Mouse (Mus musculus) E14TG2a.4 (cell line): ENCODE measurements around the gene Pth1r.
"Not testable (repeated sequence)": the region's sequence is repeated elsewhere in the genome, so short reads cannot be mapped to it uniquely, and the experiment has no call there.

Experiments used
- H3K27me3 ChIP-seq: 2 replicates; pipeline ENCODE4 v1.6.1; 2014; ENCODE audit warnings: low read length, control low read depth; ENCODE audit not compliant: insufficient read depth
- H3K36me3 ChIP-seq: 2 replicates; pipeline ENCODE4 v1.6.1; 2014; ENCODE audit warnings: low read length, control low read depth; ENCODE audit not compliant: insufficient read depth
- H3K4me1 ChIP-seq: replicated peaks from 2 replicates; pipeline ENCODE4 v1.6.1; 2014; ENCODE audit warnings: low read depth, low read length, control low read depth
- H3K4me3 ChIP-seq: replicated peaks from 2 replicates; pipeline ENCODE4 v1.5.1; 2014; ENCODE audit warnings: mild to moderate bottlenecking, low read length
- H3K9me3 ChIP-seq: 2 replicates; pipeline ENCODE4 v1.6.1; 2014; ENCODE audit warnings: low read length, control low read depth
- CTCF ChIP-seq: conservative IDR thresholded peaks from 2 replicates; pipeline ENCODE4 v1.5.1; 2014; ENCODE audit warnings: low read length
- NANOG ChIP-seq: IDR thresholded peaks from 2 replicates; pipeline ENCODE4 v1.6.1; 2014; ENCODE audit warnings: borderline replicate concordance, low read length, mixed read lengths
- POU5F1 ChIP-seq: IDR thresholded peaks from 2 replicates; pipeline ENCODE4 v1.6.1; 2014; ENCODE audit warnings: low read length, borderline replicate concordance

Pth1r gene

DNA sequence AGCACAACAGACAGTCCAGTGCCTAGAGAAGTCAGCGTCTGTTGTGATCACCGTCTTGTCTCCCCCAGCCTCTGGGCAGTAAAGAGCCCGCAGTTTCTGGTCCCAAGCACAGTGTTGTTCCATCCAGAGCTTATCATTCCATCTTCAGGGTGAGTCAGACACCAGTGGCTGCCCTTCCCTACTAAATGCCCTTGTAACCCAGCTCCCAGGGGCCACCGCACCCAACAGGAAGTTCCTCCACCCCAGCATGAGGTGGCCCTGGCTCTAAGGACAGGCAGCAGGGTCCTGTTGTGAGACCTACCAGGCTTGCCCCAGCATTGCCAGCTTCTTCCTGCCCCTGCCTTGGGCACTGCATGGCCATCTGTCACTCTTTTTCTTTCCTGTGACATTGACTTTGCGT, 61.4 kb downstream of the Pth1r start:
- peaks cover 16% of the 10 kb centered on the region for H3K36me3 ChIP-seq
- H3K9me3 ChIP-seq = no peaks in the 10 kb centered on the region
- TF ChIP-seq NANOG = no peak
- H3K4me3 ChIP-seq = peak overlapping the region; percentile 26; the same call in 1 of the 2 replicates
- peaks cover 75% of the 10 kb centered on the region for H3K4me1 ChIP-seq
- no peaks in the 10 kb centered on the region for H3K27me3 ChIP-seq

DNA sequence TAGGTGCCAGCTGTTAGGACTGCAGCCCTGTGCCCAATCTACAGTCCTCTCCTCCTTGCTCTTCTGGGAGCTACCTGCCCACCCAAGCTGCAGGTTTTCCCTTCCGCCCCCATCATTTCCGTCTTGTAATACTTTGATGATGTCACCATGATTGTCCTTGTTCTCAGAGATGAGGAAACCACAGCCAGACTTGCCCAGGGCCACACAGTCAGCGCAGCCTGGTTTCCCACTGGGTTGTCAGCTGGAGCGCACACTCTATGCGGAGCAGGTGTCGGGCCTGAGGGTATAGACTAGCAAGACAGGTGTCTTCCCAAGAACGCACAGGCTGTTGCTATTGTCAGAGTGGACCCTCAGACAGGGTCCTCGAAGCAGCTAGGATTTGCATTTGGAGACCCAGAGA, 61.8 kb downstream of the Pth1r start:
- H3K4me1 ChIP-seq = peaks cover 78% of the 10 kb centered on the region
- TF ChIP-seq POU5F1 = no peak
- no peak for TF ChIP-seq NANOG
- TF ChIP-seq CTCF = no peak
- no peaks in the 10 kb centered on the region for H3K27me3 ChIP-seq
- H3K9me3 ChIP-seq = no peaks in the 10 kb centered on the region
- 0 out of 2 replicates have a peak overlapping the region, but pooled peaks have one; percentile 26 for H3K4me3 ChIP-seq
- H3K36me3 ChIP-seq = peaks cover 14% of the 10 kb centered on the region

DNA sequence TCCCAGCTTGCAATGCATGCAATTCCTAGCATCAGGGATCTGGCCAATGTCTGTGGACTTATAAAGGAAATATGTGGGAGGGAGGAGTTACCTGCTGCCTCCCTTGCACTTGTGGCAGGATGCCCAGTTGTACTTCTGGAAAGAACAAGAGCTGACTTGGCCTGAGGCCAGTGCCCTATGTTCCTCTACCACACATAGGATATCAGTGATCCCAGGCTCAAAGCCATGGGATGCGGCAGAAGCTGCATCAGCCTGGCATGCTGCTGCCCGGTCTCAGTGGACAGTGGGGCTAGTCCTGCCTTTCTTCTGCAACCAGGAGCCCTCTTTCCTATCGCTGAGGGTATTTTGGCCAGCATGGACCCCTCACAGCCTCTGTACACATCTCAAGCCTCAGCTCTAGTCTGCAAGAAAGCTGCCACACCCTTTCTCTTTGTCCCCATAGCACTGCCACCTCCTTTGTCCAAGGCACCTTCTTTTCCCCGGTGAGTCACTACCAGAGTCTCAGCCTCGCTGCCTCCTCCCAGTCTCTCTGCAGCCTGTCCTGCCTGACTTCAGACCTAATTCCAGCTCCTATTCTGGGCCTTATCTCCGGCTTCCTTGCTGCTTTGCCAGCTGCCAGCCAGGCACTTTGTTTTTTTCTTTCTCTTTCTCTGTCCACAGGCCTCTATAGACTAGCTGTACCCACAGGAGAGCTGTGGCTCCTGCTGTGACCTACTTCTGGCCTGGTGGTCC, 62.7 kb downstream of the Pth1r start:
- TF ChIP-seq CTCF (no peak), NANOG (no peak), POU5F1 (no peak)
- H3K9me3 ChIP-seq = no peaks in the 10 kb centered on the region
- H3K36me3 ChIP-seq = peaks cover 21% of the 10 kb centered on the region
- H3K27me3 ChIP-seq = no peaks in the 10 kb centered on the region
- H3K4me3 ChIP-seq = no peak overlapping the region
- peaks cover 82% of the 10 kb centered on the region for H3K4me1 ChIP-seq

DNA sequence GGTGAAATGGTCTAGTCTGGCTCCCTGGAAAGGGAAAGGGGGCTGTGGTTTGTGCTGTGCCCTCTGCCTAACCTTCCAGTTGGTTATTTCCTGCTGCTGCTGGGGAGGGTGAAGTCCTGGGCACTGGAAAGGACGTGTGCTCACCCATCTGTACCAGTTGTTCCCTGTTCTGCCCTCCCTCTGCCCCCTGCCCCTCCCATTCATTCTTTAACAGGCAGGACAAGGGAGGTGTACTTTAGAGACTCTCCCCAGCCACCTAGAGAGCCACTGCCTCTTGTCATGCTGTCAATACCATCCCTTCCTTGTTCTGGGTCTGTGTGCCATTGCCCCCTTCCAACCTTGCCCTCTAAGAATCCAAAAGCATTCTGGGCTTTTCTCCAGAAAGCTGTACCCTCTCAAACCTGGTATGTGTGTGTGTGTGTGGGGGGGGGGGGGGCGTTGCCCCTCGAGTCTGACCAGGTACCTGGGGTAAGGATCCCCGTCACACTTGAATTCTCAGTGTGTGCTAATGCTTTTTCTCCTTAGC, 63.3 kb downstream of the Pth1r start:
- no peaks in the 10 kb centered on the region for H3K9me3 ChIP-seq
- H3K4me3 ChIP-seq = no peak overlapping the region
- TF ChIP-seq CTCF = no peak
- no peak for TF ChIP-seq NANOG
- no peak for TF ChIP-seq POU5F1
- H3K4me1 ChIP-seq = peaks cover 82% of the 10 kb centered on the region
- no peaks in the 10 kb centered on the region for H3K27me3 ChIP-seq
- peaks cover 21% of the 10 kb centered on the region for H3K36me3 ChIP-seq

DNA sequence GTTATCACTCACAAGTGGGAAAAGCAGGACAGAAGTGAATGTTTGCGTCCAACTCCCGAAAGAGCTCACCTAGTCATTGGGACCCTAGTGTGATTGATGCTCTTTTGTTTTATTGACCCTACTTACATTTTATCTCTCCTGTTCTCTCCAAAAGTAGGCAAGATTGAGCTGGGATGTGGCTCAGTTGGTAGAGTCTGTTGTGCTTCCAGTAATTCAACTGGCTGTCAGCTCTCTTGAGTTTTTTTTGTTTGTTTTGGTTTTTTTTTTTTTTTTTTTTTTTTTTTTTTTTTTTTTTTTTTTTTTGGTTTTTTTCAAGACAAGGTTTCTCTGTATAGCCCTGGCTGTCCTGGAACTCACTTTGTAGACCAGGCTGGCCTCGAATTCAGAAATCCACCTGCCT, 64.2 kb downstream of the Pth1r start:
- Histone ChIP-seq H3K36me3 (peaks cover 21% of the 10 kb centered on the region), H3K4me1 (peaks cover 92% of the 10 kb centered on the region)
- H3K27me3 ChIP-seq, H3K9me3 ChIP-seq, H3K4me3 ChIP-seq: not testable (repeated sequence)

DNA sequence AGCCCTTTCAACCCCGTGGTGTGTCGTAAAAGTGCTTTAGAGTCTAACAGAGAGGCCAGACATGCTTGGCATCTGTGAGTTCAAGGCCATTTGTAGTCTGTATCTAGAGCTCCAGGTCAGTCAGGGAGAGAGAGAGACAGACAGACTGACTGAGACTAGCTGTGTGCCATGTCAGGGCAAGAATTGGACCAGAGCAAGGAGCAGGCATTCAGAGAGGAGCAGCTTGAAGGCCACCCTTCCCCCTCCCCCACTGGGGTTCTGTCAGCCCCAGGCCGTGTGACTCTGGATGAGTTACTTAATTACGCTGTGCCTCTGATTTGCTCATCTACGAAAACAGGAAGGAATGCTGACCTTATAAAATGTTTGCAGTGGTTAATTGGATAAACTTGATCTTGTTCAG, 64.7 kb downstream of the Pth1r start:
- H3K4me3 ChIP-seq = peak overlapping the region; percentile 24

DNA sequence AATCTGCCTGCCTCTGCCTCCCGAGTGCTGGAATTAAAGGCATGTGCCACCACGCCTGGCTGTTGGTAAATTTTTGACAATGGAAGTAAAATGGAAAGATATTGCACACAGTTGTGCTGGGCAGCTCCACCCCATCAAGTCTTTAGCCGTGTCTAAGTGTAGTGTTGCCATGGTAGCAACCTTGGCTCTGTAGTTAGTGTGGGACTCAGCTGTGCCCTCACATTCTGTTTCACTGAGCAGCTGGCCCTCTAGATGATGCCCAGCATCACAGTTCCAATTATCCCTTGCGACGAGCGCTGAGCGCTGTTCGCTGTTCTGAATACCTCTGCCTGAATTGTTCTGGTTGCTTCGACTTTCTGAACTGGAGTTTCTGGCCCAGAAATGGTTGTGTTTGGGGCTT, 65.1 kb downstream of the Pth1r start:
- Histone ChIP-seq H3K27me3 (no peaks in the 10 kb centered on the region), H3K9me3 (no peaks in the 10 kb centered on the region), H3K4me1 (peaks cover 95% of the 10 kb centered on the region), H3K4me3 (peak overlapping the region; percentile 24), H3K36me3 (peaks cover 21% of the 10 kb centered on the region)
- TF ChIP-seq NANOG (no peak), CTCF (no peak), POU5F1 (no peak)

More for the DNA sequence above, 64.7 kb downstream of the Pth1r start:
- Histone ChIP-seq H3K27me3 (no peaks in the 10 kb centered on the region), H3K9me3 (no peaks in the 10 kb centered on the region), H3K4me1 (peaks cover 96% of the 10 kb centered on the region), H3K36me3 (peaks cover 21% of the 10 kb centered on the region)
- TF ChIP-seq POU5F1 (no peak), CTCF (no peak), NANOG (no peak)

DNA sequence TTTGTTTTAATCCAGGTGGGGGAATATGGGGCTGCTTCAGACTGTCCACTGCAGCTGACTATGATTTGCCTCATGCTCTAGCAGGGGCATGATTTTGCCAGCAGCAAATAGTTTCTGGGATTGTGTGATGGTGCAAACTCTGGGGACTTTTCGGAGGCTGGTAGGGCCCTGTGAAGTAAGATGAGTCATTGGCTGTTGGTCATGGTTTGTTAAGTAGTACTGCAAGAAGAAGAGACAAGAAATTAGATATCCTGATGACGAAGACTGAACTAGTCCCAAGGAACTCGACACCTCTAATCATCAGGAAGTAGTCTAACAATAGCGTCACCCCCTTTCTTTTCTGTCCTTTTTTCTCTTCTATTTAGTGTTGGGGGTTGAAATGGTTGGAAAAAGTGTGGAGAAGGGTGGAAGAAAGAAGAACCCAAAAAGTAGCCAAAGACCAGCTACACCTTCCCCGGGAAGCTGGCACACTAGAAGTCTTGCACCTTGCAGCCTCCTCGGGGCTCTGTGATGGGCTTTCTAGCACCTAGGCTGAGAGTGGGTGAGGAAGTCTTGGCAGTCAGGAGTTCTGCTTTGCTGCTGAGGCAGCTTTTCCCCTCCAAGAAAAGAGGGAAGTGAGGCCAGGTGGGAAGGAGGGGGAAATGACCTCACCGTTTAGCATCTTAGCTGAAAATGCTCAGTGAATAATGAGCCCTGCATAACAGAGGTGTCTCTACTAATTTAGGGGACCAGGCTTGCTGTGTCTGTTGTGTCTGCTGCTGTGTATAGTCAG, 66.0 kb downstream of the Pth1r start:
- H3K4me3 ChIP-seq = no peak overlapping the region
- H3K9me3 ChIP-seq = no peaks in the 10 kb centered on the region
- H3K27me3 ChIP-seq = no peaks in the 10 kb centered on the region
- peaks cover 95% of the 10 kb centered on the region for H3K4me1 ChIP-seq
- H3K36me3 ChIP-seq = peaks cover 14% of the 10 kb centered on the region
- TF ChIP-seq CTCF = no peak
- no peak for TF ChIP-seq NANOG
- TF ChIP-seq POU5F1 = no peak

DNA sequence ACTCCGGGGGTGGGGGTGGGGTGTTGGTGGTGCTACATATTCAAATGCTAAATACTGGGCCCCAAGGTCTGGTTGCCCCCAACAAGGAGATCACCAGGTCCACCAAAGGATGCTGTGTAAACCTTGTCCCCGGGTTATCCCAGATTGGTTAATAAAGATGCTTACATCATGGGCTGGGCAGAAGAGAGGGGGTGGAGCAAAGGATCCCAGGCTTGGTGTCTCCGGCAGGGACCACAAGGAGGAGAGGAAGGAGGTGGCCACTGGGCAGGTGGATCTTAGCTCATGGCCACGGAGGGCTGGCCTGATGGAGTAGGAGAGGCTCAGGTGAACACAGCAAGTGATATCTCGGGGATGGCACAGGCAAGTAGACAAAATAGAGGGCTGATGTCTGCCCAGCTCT, 68.1 kb downstream of the Pth1r start:
- no peak overlapping the region for H3K4me3 ChIP-seq
- H3K4me1 ChIP-seq = peaks cover 90% of the 10 kb centered on the region
- H3K27me3 ChIP-seq = no peaks in the 10 kb centered on the region
- TF ChIP-seq POU5F1 (no peak), CTCF (no peak), NANOG (no peak)
- H3K9me3 ChIP-seq = no peaks in the 10 kb centered on the region
- peaks cover 18% of the 10 kb centered on the region for H3K36me3 ChIP-seq
